Mouse (Mus musculus): ENCODE measurements around the gene Neurl4. TPM values are rescaled to one million over a fixed set of nuclear protein-coding genes. Genes with fewer than 3 reads are reported as not detected.

Gene Neurl4
- 4.1 TPM for polyA plus RNA-seq (2014; fragmentation: Illumina TruSeq; extraction: RNeasy Lipid Tissue Mini Kit (QIAGEN cat#74804))

DNA sequence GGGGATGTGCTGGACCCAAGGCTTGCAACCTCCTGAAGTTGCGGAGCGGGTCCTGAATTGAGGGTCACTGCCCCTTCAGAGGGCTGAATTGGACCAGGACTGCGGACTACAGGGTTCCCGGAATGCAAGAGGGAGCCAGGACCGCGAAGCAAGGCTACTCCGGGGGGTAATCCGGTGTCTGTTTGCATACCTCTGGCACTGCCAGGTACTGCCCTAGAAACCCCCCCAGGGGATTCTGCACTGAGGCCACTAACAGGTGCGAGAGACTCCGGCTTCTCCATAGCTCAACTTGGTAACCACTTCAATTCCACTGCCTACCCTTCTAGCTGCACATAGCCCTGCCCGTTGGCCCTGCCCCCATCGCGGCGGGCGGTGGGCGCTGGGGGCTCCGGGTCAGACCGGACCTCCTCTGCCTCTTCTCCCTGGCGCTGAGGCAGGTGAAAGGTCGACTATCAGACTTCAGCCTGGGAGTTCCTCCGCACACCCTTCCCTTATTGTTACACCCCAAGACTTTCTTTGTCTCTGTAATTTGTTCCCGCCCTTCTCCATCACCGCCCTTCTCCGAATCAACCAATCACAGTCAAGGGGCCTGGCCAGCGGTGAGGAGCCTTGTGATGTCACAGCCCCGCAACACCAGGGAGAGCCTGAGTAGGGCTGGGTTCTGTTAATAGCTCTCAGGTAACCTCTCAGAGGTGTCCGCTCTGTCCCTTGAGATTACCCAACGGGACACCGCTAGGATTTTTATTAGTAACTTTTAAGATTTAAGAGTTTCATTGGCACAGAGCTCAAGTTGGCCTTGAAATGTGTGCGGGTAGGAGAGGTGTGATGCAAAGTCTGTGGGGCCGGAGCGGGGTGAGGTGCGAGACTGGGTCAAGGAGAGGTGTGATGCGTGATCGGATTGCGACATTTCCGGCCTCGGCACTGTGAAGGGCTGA lies at the start of gene Neurl4, which contains the start of gene 2810408A11Rik:
Gene Neurl4, plus strand, starts transcription at position 602 of the 935 bp plus-strand sequence.
Gene 2810408A11Rik, minus strand, starts transcription at position 517 of the 935 bp plus-strand sequence.

DNA sequence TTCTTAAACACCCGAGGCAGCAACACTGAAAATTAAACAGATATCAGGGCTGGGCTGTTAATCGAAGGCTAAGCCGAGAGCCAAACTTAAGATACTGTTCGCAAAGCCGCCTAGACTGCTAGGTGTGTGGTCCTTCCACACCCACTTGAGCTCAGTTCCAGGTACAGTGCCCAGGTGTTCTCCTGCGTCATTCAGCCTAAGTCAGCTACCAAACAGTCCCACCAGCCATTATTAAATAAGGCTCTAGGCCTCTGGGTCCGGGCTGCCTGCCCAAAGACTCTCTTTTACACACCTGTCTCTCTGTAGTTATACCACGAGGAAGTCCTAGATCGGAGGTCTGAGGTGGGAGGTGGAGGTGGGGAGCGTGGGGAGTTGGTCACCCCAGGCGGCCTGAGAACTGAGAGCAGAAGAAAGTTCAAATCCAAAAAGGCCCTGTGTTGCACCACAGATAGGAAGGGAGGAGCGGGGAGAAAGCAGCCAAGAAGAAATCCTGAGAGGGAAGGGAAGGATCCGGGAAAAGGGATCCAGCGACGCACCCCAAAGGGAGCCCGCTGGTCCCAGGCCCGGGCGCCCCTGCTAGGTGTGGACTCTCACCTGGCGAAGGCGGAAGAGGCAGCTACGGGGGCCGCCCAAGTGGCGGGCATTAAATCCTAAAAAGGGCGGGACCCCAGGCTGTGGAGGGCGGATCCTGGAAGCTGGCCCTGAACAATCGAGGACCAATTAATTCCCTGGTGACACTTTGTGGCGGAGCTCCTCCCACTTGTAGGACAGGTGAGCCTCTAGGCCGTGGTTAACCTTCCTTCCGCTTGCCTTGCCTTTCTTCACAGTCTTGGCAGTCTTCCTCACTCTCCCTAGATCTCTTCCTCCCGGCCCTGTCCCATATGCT lies 42.5 kb upstream of the Neurl4 start, which contains the start of gene Tnk1:
Gene Tnk1, minus strand, starts transcription at position 618 of the 886 bp plus-strand sequence.

DNA sequence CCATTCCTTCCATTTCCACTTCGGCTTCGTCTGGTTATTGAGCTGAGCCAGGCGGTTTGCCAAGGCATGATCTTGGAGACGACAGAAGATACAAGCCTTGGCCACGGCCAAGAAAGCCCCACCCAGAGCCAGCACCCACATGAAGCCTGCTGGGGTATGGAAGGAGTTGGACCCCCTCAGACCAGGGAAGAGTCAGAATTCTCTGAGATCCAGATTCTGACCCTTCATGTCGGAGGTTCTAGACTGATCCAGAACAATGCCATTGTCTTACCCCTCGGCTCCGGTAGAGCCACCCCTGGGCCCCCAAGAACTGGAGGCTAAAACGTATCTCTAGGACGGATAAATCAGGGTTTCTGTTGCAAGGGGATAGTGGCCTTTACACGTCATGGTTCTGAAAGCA lies 23.0 kb upstream of the Neurl4 start, which contains the start of gene Tmem95:
Gene Tmem95, minus strand, starts transcription at position 141 of the 400 bp plus-strand sequence.

DNA sequence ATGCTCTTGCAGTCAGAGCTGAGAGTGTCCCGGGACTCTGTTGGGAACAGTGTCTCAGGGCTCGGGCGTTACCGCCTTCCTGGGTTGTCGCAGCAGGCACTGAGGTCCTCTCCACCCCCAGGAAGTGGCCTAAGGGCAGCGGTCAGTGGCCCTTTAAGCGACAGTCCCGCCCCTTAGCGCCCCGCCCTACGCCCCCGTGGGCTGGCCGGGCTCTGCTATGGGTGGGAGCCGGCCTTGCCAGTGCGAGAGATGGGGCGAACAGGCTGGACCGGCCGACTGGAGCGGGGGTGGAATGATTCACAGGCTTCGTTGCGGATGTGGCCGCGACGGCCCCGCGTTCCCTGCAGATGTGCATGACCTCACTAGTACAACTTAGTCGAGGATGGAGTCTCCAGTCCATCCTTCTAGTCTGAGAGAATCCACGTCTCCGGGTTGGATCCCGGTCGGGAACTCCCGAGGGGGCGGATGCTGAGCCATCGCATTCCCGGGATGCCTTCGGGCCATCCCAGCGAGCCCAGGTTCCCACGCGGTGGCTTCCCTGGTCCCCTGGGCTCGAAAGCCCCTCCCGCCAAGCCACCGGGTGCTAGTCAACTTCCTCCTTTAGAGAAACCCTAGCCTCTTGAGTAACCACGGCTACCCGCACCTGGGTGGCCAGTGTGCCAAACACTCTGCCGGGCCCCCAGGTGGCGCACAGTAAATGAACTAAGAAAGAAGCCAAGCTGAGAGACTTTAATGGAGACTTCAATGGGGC lies 19.8 kb upstream of the Neurl4 start, which contains the start of gene Kctd11:
Gene Kctd11, minus strand, starts transcription at position 554 of the 751 bp plus-strand sequence.

DNA sequence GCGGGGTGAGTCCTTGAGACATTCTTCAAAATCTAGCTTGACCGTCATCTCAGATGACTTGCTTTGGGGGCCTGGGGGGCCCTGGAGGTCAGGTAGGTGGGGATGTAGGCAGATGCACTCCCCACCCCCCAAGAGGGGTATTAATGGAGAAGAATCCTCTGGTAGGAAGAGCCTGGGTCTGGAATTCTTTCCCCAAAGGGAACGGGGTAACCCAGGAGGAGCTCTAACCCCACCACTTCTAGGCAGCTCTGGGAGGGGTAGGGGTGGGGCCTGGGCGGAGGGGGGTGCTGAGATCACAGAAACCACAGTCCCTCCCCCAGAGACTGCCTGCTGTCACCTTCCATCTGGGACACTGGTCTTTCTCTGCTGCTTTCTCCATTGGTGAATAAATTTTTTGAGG lies 5.6 kb upstream of the Neurl4 start, which contains the start of gene Acap1:
Gene Acap1, minus strand, starts transcription at position 249 of the 400 bp plus-strand sequence.

DNA sequence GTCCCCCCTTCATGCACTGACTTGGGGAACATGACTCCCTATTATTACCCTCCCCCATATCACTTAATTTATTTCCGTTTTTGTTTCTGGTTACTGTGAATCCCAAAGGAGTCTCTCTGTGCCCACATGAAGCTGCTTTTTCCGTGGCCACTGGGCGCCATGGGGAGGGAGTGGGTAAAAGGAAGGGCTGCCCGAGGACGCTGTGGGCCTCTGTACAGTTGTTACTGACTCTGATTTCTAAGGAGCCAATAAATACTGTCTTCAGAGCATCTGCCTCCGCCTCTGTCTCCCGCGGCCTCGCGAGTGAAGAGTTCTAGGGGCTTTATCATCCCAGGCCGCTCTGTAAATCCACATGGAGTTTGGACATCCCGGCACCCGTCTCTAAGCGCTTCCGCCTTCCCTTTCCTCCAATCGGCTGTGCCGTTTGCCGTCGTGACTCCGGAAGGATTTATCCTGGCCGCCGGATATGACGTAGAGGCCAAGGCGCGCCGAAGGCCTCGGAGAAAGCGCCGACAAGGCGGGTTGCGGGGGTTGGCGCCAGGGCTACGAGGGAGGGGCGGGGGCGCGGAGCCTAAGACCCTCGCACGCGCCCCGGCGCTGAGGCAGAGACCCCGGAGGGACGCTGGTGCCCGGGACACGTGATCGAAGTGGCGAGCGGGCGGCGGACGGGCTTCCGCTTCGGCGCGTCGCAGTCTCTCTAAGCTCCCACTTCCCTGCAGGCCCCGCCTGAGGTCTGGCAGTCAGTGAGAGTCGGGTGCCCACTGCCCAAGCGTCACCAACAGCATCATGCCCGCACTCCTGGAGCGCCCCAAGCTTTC lies 12.9 kb downstream of the Neurl4 start, which contains the start of gene Gps2:
Gene Gps2, plus strand, starts transcription at position 335 of the 818 bp plus-strand sequence.

DNA sequence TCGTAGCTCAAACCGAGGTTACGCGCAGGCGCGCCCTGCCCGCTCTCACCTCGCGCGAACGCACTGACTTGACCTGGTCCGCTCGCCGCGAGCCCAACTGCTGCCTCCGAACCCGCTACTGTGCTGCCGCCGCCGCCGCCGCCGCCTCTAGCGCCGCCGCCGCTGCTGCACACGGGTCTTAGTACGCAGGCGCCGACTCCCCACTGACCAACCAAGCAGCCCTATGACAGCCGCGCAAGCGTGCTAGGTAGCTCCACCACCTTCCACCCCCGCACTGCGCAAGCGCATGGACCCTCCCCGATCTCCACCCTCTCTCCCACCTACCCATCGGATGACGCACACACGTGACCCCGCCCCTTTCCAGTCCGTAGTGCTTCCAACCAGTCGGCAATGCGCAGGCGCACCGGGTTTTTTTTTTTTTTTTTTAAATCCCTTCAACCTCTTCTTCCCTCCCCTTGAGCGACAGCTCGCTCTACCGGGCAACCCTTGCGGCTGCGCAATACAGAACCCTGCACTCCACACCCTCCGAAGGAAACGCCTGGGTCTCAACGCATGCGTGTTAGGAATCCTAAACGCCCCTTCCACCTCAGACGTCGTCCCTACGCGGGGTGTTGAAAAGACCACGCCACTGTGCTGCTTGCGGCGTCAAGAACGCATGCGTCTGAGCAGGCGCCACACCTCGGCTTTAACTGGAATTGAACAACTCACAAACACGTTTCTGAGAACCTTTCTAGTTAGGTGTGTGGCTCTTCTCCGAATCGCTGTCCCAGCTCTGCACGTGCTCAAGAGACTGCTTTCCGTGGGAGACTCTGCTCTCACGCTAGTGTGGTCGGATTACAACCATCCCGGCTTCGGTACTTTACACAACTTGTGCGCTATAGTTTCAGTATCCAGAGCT lies 20.5 kb downstream of the Neurl4 start, which contains the start of gene Eif5a:
Gene Eif5a, minus strand, starts transcription at position 845 of the 898 bp plus-strand sequence.

DNA sequence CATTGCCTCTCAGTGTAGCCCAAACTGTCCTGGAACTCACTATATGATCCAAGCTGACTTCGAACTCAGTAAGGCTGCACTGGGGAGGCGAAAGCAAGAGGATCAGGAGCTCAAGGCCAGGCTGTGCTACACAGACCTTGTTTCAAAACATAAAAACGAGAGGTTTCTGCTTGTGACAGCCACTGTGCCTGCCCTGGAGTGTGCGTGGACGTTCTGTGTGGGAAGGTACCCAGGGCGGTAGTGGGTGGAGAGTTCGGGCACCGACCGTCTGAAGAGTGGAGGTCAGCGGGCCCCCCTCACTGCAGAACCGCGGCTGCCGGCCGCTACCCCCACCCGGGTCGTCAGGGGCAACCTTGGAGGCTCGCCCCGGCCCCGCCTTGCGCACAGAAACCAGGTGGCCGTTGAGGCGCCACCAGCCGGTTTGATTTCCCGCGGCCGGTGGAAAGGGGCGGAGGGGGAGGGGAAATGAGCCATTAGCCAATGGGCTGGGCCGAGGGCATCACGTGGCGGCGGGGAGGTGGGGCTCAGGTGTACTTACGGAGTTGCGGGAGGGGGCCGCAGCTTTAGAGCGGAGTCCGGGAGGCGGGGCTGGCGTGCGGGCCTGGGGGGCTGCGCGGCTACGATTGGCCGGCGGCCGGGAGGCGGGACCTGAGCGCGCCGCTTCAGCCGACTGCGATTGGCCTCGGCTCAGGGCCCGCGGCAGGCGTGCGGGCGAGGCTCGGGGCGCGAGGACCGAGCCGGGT lies 34.4 kb downstream of the Neurl4 start, which contains the start of gene Ybx2:
Gene Ybx2, plus strand, starts transcription at position 660 of the 743 bp plus-strand sequence.

DNA sequence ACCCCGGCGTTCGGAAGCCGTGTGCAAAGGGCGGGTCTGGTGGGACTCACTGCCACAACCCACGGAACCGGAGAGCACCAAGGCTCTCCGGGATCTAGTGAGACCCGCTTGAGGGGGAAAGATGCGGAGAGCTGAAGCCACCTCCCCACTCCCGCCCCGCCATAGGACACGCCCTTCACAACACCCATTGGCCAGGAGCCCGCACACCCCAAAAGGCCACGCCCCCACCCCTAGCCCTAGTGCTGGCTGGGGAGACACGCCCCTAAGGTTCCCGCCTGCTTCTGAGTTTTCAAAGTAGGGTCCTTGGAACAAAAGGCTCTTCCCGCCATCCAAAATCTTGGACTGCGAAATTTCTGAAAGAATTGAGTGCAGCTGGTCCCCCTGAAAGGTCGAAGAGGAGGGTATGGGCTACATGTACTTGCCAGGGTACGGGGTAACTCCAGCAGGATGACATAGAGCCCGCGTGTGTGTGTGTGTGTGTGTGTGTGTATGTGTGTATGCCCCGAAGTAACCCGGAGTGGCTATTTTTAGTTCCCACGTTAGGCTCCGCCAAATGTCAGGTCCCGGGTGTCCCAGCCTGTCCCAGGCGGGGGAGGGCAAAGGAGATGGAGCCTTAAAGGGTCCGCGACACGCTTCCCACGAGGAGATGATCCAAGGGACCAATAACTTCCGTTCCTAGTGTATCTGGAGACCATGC lies 47.3 kb downstream of the Neurl4 start, which contains the start of gene Slc2a4:
Gene Slc2a4, minus strand, starts transcription at position 123 of the 697 bp plus-strand sequence.

Other genes with a start within 250 kb of the Neurl4 start
- not detected for gene Sox15, start 245.8 kb upstream of the Neurl4 start, polyA plus RNA-seq (2014; fragmentation: Illumina TruSeq; extraction: RNeasy Lipid Tissue Mini Kit (QIAGEN cat#74804))
- gene Mpdu1, start 238.4 kb upstream of the Neurl4 start, polyA plus RNA-seq (2014; fragmentation: Illumina TruSeq; extraction: RNeasy Lipid Tissue Mini Kit (QIAGEN cat#74804)): 13.0 TPM
- gene Cd68, start 234.9 kb upstream of the Neurl4 start, polyA plus RNA-seq (2014; fragmentation: Illumina TruSeq; extraction: RNeasy Lipid Tissue Mini Kit (QIAGEN cat#74804)): 9.4 TPM
- gene Eif4a1, start 228.6 kb upstream of the Neurl4 start, polyA plus RNA-seq (2014; fragmentation: Illumina TruSeq; extraction: RNeasy Lipid Tissue Mini Kit (QIAGEN cat#74804)): 723 TPM
- 55.2 TPM for gene Senp3, start 219.0 kb upstream of the Neurl4 start, polyA plus RNA-seq (2014; fragmentation: Illumina TruSeq; extraction: RNeasy Lipid Tissue Mini Kit (QIAGEN cat#74804))
- gene Tnfsf13, start 215.3 kb upstream of the Neurl4 start, polyA plus RNA-seq (2014; fragmentation: Illumina TruSeq; extraction: RNeasy Lipid Tissue Mini Kit (QIAGEN cat#74804)): 10.7 TPM
- gene Tnfsf12, start 205.2 kb upstream of the Neurl4 start, polyA plus RNA-seq (2014; fragmentation: Illumina TruSeq; extraction: RNeasy Lipid Tissue Mini Kit (QIAGEN cat#74804)): 4.0 TPM
- gene Tnfsfm13, start 205.0 kb upstream of the Neurl4 start, polyA plus RNA-seq (2014; fragmentation: Illumina TruSeq; extraction: RNeasy Lipid Tissue Mini Kit (QIAGEN cat#74804)): 2.3 TPM
- 38.0 TPM for gene Polr2a, start 142.4 kb upstream of the Neurl4 start, polyA plus RNA-seq (2014; fragmentation: Illumina TruSeq; extraction: RNeasy Lipid Tissue Mini Kit (QIAGEN cat#74804))
- gene Slc35g3, start 139.1 kb upstream of the Neurl4 start, polyA plus RNA-seq (2014; fragmentation: Illumina TruSeq; extraction: RNeasy Lipid Tissue Mini Kit (QIAGEN cat#74804)): 0.48 TPM
- 26.4 TPM for gene Zbtb4, start 135.2 kb upstream of the Neurl4 start, polyA plus RNA-seq (2014; fragmentation: Illumina TruSeq; extraction: RNeasy Lipid Tissue Mini Kit (QIAGEN cat#74804))
- 3.4 TPM for gene Chrnb1, start 105.1 kb upstream of the Neurl4 start, polyA plus RNA-seq (2014; fragmentation: Illumina TruSeq; extraction: RNeasy Lipid Tissue Mini Kit (QIAGEN cat#74804))
- gene Fgf11, start 99.2 kb upstream of the Neurl4 start, polyA plus RNA-seq (2014; fragmentation: Illumina TruSeq; extraction: RNeasy Lipid Tissue Mini Kit (QIAGEN cat#74804)): 7.0 TPM
- gene Tmem102, start 95.4 kb upstream of the Neurl4 start, polyA plus RNA-seq (2014; fragmentation: Illumina TruSeq; extraction: RNeasy Lipid Tissue Mini Kit (QIAGEN cat#74804)): 1.2 TPM
- not detected for gene Gm39566, start 85.8 kb upstream of the Neurl4 start, polyA plus RNA-seq (2014; fragmentation: Illumina TruSeq; extraction: RNeasy Lipid Tissue Mini Kit (QIAGEN cat#74804))
- gene Spem2, start 82.6 kb upstream of the Neurl4 start, polyA plus RNA-seq (2014; fragmentation: Illumina TruSeq; extraction: RNeasy Lipid Tissue Mini Kit (QIAGEN cat#74804)): not detected
- gene Spem1, start 78.9 kb upstream of the Neurl4 start, polyA plus RNA-seq (2014; fragmentation: Illumina TruSeq; extraction: RNeasy Lipid Tissue Mini Kit (QIAGEN cat#74804)): not detected
- gene Nlgn2, start 63.3 kb upstream of the Neurl4 start, polyA plus RNA-seq (2014; fragmentation: Illumina TruSeq; extraction: RNeasy Lipid Tissue Mini Kit (QIAGEN cat#74804)): 1.4 TPM
- gene Tmem256, start 62.6 kb upstream of the Neurl4 start, polyA plus RNA-seq (2014; fragmentation: Illumina TruSeq; extraction: RNeasy Lipid Tissue Mini Kit (QIAGEN cat#74804)): 16.6 TPM
- gene Plscr3, start 54.7 kb upstream of the Neurl4 start, polyA plus RNA-seq (2014; fragmentation: Illumina TruSeq; extraction: RNeasy Lipid Tissue Mini Kit (QIAGEN cat#74804)): 1.2 TPM
- 0.26 TPM for gene Tnk1, start 42.3 kb upstream of the Neurl4 start, polyA plus RNA-seq (2014; fragmentation: Illumina TruSeq; extraction: RNeasy Lipid Tissue Mini Kit (QIAGEN cat#74804))
- not detected for gene Tmem95, start 23.1 kb upstream of the Neurl4 start, polyA plus RNA-seq (2014; fragmentation: Illumina TruSeq; extraction: RNeasy Lipid Tissue Mini Kit (QIAGEN cat#74804))
- 2.4 TPM for gene Kctd11, start 19.7 kb upstream of the Neurl4 start, polyA plus RNA-seq (2014; fragmentation: Illumina TruSeq; extraction: RNeasy Lipid Tissue Mini Kit (QIAGEN cat#74804))
- gene Acap1, start 5.5 kb upstream of the Neurl4 start, polyA plus RNA-seq (2014; fragmentation: Illumina TruSeq; extraction: RNeasy Lipid Tissue Mini Kit (QIAGEN cat#74804)): not detected
- gene 2810408A11Rik, start 85 bp upstream of the Neurl4 start, polyA plus RNA-seq (2014; fragmentation: Illumina TruSeq; extraction: RNeasy Lipid Tissue Mini Kit (QIAGEN cat#74804)): 2.4 TPM
- 21.7 TPM for gene Gps2, start 12.8 kb downstream of the Neurl4 start, polyA plus RNA-seq (2014; fragmentation: Illumina TruSeq; extraction: RNeasy Lipid Tissue Mini Kit (QIAGEN cat#74804))
- 199 TPM for gene Eif5a, start 20.9 kb downstream of the Neurl4 start, polyA plus RNA-seq (2014; fragmentation: Illumina TruSeq; extraction: RNeasy Lipid Tissue Mini Kit (QIAGEN cat#74804))
- 6.4 TPM for gene Ybx2, start 34.7 kb downstream of the Neurl4 start, polyA plus RNA-seq (2014; fragmentation: Illumina TruSeq; extraction: RNeasy Lipid Tissue Mini Kit (QIAGEN cat#74804))
- 0.63 TPM for gene Slc2a4, start 47.1 kb downstream of the Neurl4 start, polyA plus RNA-seq (2014; fragmentation: Illumina TruSeq; extraction: RNeasy Lipid Tissue Mini Kit (QIAGEN cat#74804))
- 2.6 TPM for gene Cldn7, start 63.7 kb downstream of the Neurl4 start, polyA plus RNA-seq (2014; fragmentation: Illumina TruSeq; extraction: RNeasy Lipid Tissue Mini Kit (QIAGEN cat#74804))
- 63.2 TPM for gene Ctdnep1, start 80.1 kb downstream of the Neurl4 start, polyA plus RNA-seq (2014; fragmentation: Illumina TruSeq; extraction: RNeasy Lipid Tissue Mini Kit (QIAGEN cat#74804))
- 5.8 TPM for gene Elp5, start 81.4 kb downstream of the Neurl4 start, polyA plus RNA-seq (2014; fragmentation: Illumina TruSeq; extraction: RNeasy Lipid Tissue Mini Kit (QIAGEN cat#74804))
- gene Gabarap, start 90.1 kb downstream of the Neurl4 start, polyA plus RNA-seq (2014; fragmentation: Illumina TruSeq; extraction: RNeasy Lipid Tissue Mini Kit (QIAGEN cat#74804)): 449 TPM
- 24.2 TPM for gene Phf23, start 94.7 kb downstream of the Neurl4 start, polyA plus RNA-seq (2014; fragmentation: Illumina TruSeq; extraction: RNeasy Lipid Tissue Mini Kit (QIAGEN cat#74804))
- gene Dvl2, start 99.5 kb downstream of the Neurl4 start, polyA plus RNA-seq (2014; fragmentation: Illumina TruSeq; extraction: RNeasy Lipid Tissue Mini Kit (QIAGEN cat#74804)): 1.8 TPM
- 5.8 TPM for gene Acadvl, start 114.3 kb downstream of the Neurl4 start, polyA plus RNA-seq (2014; fragmentation: Illumina TruSeq; extraction: RNeasy Lipid Tissue Mini Kit (QIAGEN cat#74804))
- gene Dlg4, start 115.9 kb downstream of the Neurl4 start, polyA plus RNA-seq (2014; fragmentation: Illumina TruSeq; extraction: RNeasy Lipid Tissue Mini Kit (QIAGEN cat#74804)): 1.7 TPM
- not detected for gene Asgr1, start 153.0 kb downstream of the Neurl4 start, polyA plus RNA-seq (2014; fragmentation: Illumina TruSeq; extraction: RNeasy Lipid Tissue Mini Kit (QIAGEN cat#74804))
- 0.80 TPM for gene Asgr2, start 191.6 kb downstream of the Neurl4 start, polyA plus RNA-seq (2014; fragmentation: Illumina TruSeq; extraction: RNeasy Lipid Tissue Mini Kit (QIAGEN cat#74804))
- gene Mgl2, start 229.3 kb downstream of the Neurl4 start, polyA plus RNA-seq (2014; fragmentation: Illumina TruSeq; extraction: RNeasy Lipid Tissue Mini Kit (QIAGEN cat#74804)): 21.9 TPM